Mouse (Mus musculus) right cerebral cortex, postnatal 14 days (tissue): Measurements from ENCODE around the gene Lsp1.

Experiments used
- DNase-seq: peaks from one replicate; pipeline ENCODE4 v3.0.0; 2022

Gene Lsp1

GRCm38 (mm10) chr7:142445324-142445723 lies 15.3 kb upstream of the Lsp1 start:
- DNase-seq, result no peak

GRCm38 (mm10) chr7:142446264-142446663 lies 14.3 kb upstream of the Lsp1 start:
- DNase-seq, result no peak

GRCm38 (mm10) chr7:142449038-142449617 lies 11.5 kb upstream of the Lsp1 start:
- DNase-seq, result no peak

DNA sequence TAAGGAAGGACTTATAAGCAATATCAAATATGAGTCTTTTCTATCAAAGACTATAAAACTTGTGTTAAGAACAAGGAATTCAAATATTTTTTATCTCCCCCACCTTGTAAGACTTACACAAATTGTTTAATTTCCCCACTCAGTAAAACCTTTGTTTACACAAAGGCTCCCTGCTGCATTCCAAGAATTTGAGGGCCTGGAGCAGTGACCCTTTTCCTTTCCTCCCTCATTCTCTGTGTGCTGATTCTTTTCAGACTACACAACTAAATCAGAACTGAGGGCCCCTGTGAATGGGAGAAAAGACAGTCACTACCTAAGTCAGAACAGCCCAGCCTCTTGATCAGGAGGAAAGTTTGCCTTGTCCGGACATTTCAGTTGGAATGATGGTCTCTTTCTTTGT lies 5.9 kb upstream of the Lsp1 start:
- DNase-seq, result no peak

- DNase-seq, result no peak
Observed at GRCm38 (mm10) chr7:142455251-142455650, 5.4 kb upstream of the Lsp1 start.

GRCm38 (mm10) chr7:142456806-142457205 lies 3.8 kb upstream of the Lsp1 start:
- DNase-seq, result no peak

GRCm38 (mm10) chr7:142457227-142457811 lies 3.3 kb upstream of the Lsp1 start:
- DNase-seq, result no peak

- DNase-seq, result no peak
Observed at GRCm38 (mm10) chr7:142458026-142458425, 2.6 kb upstream of the Lsp1 start.

DNA sequence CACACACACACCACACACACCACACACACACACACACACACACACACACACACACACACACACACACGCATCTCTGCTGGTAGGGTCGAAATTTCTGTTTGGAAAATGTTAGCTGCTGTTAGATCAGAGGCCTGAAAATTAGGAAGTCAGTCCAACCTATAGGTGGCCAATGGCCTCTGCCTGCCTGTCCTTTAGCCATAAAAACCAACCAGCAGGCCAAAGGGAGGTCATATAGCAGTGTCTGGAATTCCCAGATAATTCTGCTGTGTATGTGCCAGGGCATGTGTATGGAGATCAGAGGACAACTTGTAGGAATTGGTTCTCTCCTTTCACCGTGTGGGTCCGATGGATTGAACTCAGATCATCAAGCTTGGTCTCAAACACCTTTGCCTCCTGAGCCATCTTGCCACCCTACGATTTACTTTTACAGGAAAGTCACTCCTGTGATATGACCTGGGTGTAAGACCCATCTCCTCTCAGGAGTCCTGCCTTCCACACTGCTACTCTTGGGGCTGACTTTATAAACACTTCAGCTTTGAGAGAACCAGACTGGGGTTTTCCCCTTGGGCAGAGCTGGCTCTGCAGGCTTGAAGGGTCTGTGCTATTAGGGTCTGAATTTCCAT lies 1.8 kb upstream of the Lsp1 start:
- no peak for DNase-seq

DNA sequence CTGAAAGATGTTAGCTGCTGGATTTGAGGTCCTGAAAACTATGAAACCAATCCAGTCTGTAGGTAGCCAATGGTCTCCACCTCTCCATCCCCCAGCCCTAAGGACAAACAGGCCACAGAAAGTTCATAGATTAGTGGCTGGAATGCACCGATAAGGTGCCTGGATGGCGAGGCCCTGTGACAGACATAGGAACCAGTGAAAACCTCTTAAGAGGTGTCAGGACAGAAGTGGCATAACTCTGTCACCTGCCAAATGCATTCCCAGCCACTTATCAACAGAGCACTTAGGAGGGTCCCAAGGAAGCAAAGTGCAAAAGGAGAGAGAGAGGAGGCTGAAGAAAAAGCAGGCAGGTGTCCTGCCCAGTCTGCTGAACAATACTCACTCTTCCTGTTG lies 1.3 kb upstream of the Lsp1 start:
- DNase-seq, result no peak

GRCm38 (mm10) chr7:142461446-142461845 lies 837 bp downstream of the Lsp1 start:
- DNase-seq, result no peak

- no peak for DNase-seq
Observed at GRCm38 (mm10) chr7:142462190-142462589, 1.6 kb downstream of the Lsp1 start.

- no peak for DNase-seq
Observed at GRCm38 (mm10) chr7:142462594-142463078, 2.0 kb downstream of the Lsp1 start.

DNA sequence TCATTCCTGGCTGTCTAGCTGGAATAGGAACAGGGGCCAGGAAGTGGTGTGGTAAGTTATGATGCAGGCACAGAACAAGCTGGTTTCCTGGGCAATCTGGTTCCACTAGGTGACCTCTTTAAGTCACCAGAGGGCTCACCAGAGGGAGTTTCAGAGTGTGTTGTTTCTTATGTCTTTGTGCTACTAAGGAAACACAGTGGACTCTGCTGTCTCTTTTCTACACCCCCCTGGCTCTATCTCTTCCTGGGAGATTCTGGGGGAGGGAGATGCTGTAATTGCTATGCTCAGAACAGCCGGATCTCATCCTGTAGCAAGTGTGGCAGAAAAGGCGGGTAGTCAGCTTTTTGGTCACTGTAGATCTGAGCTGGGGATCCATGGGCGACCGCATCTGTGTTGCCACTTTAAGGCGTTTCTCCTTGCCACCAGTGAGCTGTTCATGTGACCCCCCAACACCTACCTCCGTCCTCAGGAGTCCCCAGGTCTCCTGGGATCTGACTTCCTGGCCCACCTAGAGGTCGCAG lies 9.6 kb downstream of the Lsp1 start:
- no peak for DNase-seq

GRCm38 (mm10) chr7:142470808-142471413 lies 10.3 kb downstream of the Lsp1 start:
- no peak for DNase-seq

DNA sequence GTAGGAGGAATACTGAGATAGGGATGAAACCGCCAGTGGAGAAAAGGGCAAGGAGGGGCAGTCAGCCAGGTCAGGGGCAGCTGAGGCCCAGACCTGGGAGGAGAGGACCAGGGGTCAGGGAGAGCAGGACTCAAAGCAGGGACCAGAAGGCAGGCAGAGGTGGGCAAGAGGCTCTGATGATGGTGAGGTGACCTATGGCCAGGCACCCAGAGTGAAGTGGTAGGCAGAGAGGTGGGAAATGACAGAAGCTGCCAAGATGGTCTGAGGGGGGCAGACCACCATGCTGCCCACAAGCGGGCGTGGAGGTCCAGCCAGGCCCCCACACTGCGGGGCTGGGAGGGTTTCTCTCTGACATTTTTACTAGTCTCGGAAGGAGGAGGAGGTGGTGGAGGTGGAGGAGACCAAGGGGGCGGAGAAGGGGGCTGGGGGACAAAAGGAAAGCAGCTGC lies 10.8 kb downstream of the Lsp1 start:
- no peak for DNase-seq

DNA sequence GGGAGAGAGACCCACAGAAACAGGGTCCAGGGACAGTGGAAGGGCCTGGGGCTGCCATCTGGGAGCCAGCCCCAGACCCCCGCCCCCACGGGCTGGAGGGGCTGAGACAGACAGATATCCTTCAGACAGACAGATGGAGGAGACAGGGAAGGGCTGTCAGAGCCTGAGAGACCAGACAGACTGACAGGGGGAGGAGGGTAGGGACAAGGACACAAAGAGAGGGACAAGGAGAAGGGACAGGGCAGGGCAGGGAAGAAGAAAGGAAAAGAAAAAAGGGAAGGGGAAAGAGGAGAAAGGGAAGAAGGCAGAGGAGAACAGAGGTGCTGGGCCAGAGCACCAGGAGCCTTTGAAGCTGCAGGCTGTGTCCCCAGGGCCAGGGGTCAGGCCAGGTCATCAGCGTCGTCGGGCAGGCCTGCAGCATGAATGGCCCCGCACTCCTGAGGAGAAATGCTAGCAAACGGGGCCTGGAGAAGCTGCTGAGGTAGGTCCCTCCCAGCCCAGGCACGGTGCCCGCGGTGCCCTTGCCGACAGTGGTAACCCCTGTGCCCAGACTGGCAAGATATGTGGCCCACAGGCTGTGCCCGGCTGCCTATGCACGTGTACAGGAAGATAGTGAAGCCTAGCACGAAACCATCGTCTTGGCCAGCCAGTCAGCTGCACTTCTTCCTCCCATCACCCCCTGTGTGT lies 11.4 kb downstream of the Lsp1 start:
- no peak for DNase-seq

GRCm38 (mm10) chr7:142472936-142473335 lies 12.3 kb downstream of the Lsp1 start:
- no peak for DNase-seq

DNA sequence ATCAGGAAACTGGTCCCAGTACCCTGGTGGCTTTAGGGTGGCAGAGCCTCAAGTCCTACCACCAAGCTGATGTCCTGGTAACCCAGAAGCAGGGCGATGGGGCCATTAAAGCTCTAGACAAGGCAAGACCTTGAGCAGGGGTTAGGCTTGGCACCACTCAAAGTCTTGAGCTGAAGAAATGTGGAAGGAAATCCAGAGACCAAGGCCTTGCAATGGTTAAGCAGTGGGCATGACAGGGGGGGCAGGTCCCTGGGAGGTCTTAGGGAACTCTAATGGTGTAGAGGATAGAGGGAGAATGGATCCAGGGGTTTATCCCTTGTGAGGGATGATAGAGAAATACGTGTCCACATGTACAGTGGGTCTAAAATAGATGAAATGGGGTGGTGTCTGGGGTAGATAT lies 12.9 kb downstream of the Lsp1 start:
- no peak for DNase-seq

GRCm38 (mm10) chr7:142474799-142475198 lies 14.2 kb downstream of the Lsp1 start:
- no peak for DNase-seq

DNA sequence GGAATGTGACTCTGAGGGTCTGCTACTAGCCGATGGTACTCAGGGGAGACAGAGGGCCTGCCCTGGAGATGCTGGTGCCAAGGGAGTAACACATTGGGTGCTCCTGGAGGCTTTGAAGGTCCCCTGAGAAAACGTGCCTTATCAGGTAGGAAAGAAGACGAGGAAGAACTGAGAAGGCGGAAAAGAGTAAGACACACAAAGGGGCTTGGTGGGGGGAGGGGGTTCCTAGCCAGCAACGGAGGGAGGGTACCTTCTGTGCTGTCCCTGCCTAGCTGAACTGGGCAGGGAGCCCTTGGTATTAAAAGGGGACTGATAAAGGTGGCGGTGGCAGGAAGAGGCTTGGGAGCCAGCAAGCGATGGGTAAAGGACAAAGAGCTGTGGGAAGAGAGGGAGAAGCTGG lies 15.0 kb downstream of the Lsp1 start:
- DNase-seq, result no peak

DNA sequence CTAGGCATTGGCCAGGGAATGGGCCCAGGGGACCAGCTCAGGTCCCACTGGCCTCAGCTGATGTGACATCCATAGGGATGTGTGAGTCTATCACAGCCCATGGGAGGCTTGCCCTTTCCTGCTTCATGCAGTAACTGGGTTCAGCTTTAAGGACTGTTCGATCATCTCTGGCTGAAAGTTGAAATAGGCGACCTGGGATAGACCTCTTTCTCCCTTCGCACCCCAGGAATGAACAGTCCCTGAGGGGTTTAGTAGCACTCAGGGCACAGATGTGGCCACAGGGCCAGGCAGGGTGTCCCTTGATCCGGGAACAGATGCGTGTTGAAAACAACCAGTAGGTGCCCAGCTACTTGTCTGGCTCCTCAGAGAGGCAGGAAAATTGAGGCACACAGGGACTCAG lies 15.7 kb downstream of the Lsp1 start:
- no peak for DNase-seq

GRCm38 (mm10) chr7:142476795-142477452 lies 16.3 kb downstream of the Lsp1 start:
- DNase-seq, result peak; percentile 47
